Mouse (Mus musculus) cerebellum, adult 2 months (tissue): ENCODE measurements around the gene Hoxb4.

Source experiments
- CTCF ChIP-seq: fragments of 200-500 bp; IDR thresholded peaks from 2 replicates; pipeline ENCODE4 v1.5.1; 2011; ENCODE audit warnings: low read depth, mild to moderate bottlenecking, control low read depth, low read length, moderate library complexity, borderline replicate concordance; ENCODE audit not compliant: insufficient read depth
- POLR2A ChIP-seq: fragments of 200-500 bp; IDR thresholded peaks from 2 replicates; pipeline ENCODE4 v1.6.1; 2011; ENCODE audit warnings: low read length, control low read depth, borderline replicate concordance; ENCODE audit not compliant: insufficient read depth

DNA sequence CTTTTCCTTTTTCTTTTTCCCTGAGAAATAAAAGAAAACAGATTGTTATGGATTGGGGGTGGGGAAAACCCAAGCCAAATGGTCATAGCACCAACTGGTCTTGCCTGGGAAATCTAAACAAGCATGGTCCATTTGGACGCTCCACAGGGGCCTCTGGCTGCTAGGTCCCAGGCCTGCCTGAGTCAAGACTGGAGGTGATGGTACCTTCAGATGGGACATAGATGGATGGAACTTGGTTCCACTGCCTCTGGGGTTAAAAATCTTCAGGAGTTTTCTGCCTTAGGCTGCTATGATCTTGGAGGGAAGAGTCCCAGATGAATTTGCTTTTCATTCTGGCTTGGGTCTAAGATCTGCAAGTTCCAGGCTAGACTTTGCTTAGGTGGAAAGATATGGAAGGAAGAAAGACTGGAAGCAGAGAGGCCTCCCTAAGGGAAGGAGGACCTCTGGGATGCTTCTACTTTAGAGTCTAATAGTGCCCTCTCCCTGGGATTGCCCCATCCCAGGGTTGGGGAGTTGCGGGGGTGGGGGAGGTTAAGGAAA lies 25.2 kb downstream of the Hoxb4 start:
- TF ChIP-seq POLR2A (no peak), CTCF (no peak)
